Mouse (Mus musculus) skeletal muscle tissue, postnatal 0 days (tissue): ENCODE results near the gene Apba1. TPM values are rescaled to one million over a fixed set of nuclear protein-coding genes. Genes with fewer than 3 reads are reported as not detected.

Experiments used
- polyA plus RNA-seq: library from polyadenylated mRNA; unstranded; fragments of >200 nt; fragmentation: Nextera tagmentation; extraction: Ambion mirVana; gene quantifications from 2 replicates; pipeline ENCODE4 v1.2.1, GENCODE M21; 2015

Apba1 gene
- 0.58 and 0.69 TPM in 2 replicates for polyA plus RNA-seq

GRCm38 (mm10) chr19:23758554-23759321 lies at the start of gene Apba1:
Apba1 (plus strand) TSS chr19:23758887.

Other genes with a start within 250 kb of the Apba1 start
- not detected in 2 replicates for gene 1700028P14Rik, start 106.1 kb upstream of the Apba1 start, polyA plus RNA-seq
- 4.6 and 6.0 TPM in 2 replicates for gene Ptar1, start 71.5 kb upstream of the Apba1 start, polyA plus RNA-seq